24 mouse cellular contexts compared by ENCODE assay signal in the genomic region with DNA sequence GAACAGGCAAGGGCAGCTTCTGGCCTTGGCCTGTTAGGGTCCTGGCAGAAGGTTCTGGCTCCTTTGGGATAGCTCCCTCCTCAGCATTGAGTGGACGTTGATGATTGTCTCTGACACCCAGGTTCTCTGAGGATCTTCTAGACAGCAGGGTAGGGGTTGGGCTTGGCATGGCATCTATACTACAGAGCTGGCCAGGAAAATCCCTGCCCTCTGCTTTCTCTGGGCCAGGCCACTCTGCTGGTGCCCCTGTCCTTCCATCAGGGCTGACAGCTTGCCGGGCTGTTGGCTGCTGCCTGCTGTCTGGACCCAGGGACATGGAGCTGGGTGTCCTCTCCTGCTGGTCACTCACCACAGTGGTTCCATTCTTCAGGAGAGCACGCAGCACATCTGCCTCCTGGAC.
"Had no signal": no experiment of that assay in that cellular context is flagged by ENCODE, and none has a peak within 500 bp of the region (broad histone marks: within the 10 kb centered on the region; RNA-seq: fewer than 3 reads in every experiment).

No protein-coding gene starts in this region.

- H3K4me3 ChIP-seq: left cerebral cortex, adult 2 months; limb, embryonic 10.5 days; limb, embryonic 13.5 days; liver, embryonic 12.5 days; liver, embryonic 15.5 days; lung, embryonic 15.5 days; megakaryocyte, embryonic 14.5 days; neural tube, embryonic 12.5 days; neural tube, embryonic 15.5 days; stomach, embryonic 15.5 days had no signal

- ATAC-seq: liver, embryonic 12.5 days had no signal

- H3K9me3 ChIP-seq: limb, embryonic 10.5 days; limb, embryonic 13.5 days; liver, embryonic 12.5 days; liver, embryonic 15.5 days; lung, embryonic 15.5 days; megakaryocyte, embryonic 14.5 days; neural tube, embryonic 12.5 days; neural tube, embryonic 15.5 days; stomach, embryonic 15.5 days had no signal

- H3K27ac ChIP-seq: kidney, postnatal 0 days; left cerebral cortex, adult 2 months; limb, embryonic 10.5 days; limb, embryonic 13.5 days; liver, embryonic 12.5 days; liver, embryonic 15.5 days; lung, embryonic 15.5 days; neural tube, embryonic 12.5 days; neural tube, embryonic 15.5 days; stomach, embryonic 15.5 days had no signal

- DNase-seq: kidney, adult 2 months; kidney, postnatal 25 days; layer of hippocampus, postnatal 36 days; liver; lung, adult 18-20 months; lung, postnatal 10 days; lung, postnatal 36 days; midbrain, embryonic 14.5 days; right cerebral cortex, adult 18-20 months; right cerebral cortex, postnatal 14 days; right cerebral cortex, postnatal 4 days; thymus, adult 18-20 months; thymus, postnatal 36 days had no signal

- H3K4me1 ChIP-seq: limb, embryonic 10.5 days; limb, embryonic 13.5 days; liver, embryonic 12.5 days; liver, embryonic 15.5 days; lung, embryonic 15.5 days; neural tube, embryonic 12.5 days; neural tube, embryonic 15.5 days; stomach, embryonic 15.5 days had no signal

- H3K36me3 ChIP-seq: stomach, embryonic 15.5 days had no signal

- H3K27me3 ChIP-seq: limb, embryonic 13.5 days; liver, embryonic 12.5 days; liver, embryonic 15.5 days; lung, embryonic 15.5 days; megakaryocyte, embryonic 14.5 days; neural tube, embryonic 12.5 days; neural tube, embryonic 15.5 days; stomach, embryonic 15.5 days had no signal
